Mouse (Mus musculus) E14TG2a.4 (cell line): Measurements from ENCODE around the gene Nat10.

Experiments used
- CTCF ChIP-seq: conservative IDR thresholded peaks from 2 replicates; pipeline ENCODE4 v1.5.1; 2014; ENCODE audit warnings: low read length
- POU5F1 ChIP-seq: IDR thresholded peaks from 2 replicates; pipeline ENCODE4 v1.6.1; 2014; ENCODE audit warnings: low read length, borderline replicate concordance

DNA sequence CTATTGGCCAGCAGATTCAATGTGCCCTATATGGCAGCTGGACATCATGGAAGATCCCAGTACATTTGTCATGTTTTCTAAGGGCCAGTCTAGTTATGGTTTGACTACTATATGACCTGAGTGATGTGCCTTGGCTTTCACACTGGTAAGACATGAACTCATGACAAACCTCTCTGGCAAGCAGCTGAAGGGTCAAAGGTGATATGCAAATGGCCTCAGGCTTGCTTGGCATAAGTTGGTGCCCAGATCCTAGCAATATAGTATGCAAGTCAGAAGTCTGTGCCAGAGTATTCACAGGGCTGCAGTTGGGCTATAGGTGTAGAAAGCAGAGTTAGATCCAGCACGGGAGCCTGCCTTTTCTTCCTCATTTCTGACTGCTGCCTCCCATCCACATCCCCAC lies 69.8 kb downstream of the Nat10 start:
- no peak for TF ChIP-seq CTCF
- no peak for TF ChIP-seq POU5F1
